Mouse (Mus musculus): ENCODE measurements around the gene Pip4p1. TPM values are rescaled to one million over a fixed set of nuclear protein-coding genes. Genes with fewer than 3 reads are reported as not detected.
"Not testable (repeated sequence)": the region's sequence is repeated elsewhere in the genome, so short reads cannot be mapped to it uniquely, and the experiment has no call there.

The Pip4p1 gene
- polyA plus RNA-seq, 1 experiment from 2014 or later, result 51.8 TPM

DNA sequence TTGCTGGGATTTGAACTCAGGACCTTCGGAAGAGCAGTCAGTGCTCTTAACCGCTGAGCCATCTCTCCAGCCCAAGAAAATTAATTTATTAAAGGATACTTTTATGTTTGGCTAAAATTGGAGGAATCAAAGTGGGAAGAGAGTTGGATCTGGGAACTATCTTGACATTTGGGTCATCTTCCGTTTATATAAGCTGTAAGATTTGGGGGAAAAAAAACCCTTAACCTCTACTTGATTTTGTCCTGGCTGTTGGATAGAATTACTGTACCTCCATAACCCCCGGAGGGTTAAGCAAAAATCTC is 25.9 kb downstream of the Pip4p1 start:
- H3K9ac ChIP-seq, result no peak overlapping the region
- WGBS, result 87% methylated on average over 4 of the region's 4 CpGs
- no peaks in the 10 kb centered on the region for H3K27me3 ChIP-seq (replicated peaks)
- no peaks in the 10 kb centered on the region for H3K36me3 ChIP-seq
- no peak overlapping the region for H3K4me2 ChIP-seq
- no peak overlapping the region for H3K4me3 ChIP-seq (replicated peaks)
- H3K27ac ChIP-seq, result no peak overlapping the region
- H3K4me1 ChIP-seq, result 0 out of 2 replicates have a peak, but pooled peaks cover 2% of the 10 kb centered on the region
- ATAC-seq (ENCODE audit: insufficient read depth, low FRiP score, low read depth), result no peak
- no peaks in the 10 kb centered on the region for H3K9me3 ChIP-seq

DNA sequence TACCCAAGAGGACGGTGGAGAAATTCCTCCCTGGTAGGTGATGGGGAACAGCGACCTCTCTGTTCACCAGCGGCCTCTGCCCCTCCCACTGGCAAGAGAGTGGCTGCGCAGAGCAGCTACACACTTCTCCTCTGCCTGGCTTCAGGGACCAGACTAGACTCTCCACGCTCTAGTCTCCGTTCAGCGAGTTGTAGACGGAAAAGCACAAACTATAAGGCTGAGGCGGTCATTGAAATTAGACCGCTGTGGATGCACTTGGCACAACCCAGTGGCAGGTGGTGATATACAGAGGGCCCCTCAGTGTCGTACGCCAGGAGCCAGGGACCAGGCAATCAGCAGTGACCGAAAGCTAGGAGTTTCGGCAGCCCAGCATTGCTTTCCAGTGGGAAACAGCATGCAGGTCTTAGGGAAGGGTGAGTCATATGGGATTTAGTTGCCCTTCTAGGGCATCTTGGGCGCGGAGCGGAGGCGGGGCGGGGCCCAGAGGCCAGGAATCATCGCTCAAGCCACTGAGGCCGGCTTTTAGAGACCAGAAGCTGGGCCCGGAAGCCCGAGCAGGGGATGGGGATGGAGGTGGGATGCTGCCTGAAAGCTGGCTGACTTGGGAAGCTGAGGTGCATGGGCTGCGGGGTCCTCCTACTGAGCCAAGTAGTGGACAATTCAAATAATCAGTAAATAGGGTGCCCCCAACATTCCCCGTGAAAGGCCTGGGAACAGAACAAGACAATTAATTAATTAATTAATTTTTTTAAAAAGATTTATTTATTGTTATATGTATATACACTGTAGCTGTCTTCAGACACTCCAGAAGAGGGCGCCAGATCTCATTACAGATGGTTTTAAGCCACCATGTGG is 26.5 kb downstream of the Pip4p1 start:
- Histone ChIP-seq H3K4me2 (peak overlapping the region; percentile 76), H3K36me3 (no peaks in the 10 kb centered on the region), H3K4me1 (0 out of 2 replicates have a peak, but pooled peaks cover 2% of the 10 kb centered on the region), H3K9ac (no peak overlapping the region), H3K27me3 (replicated peaks) (no peaks in the 10 kb centered on the region), H3K27ac (0 out of 2 replicates have a peak overlapping the region, but pooled peaks have one; percentile 11), H3K9me3 (no peaks in the 10 kb centered on the region), H3K4me3 (replicated peaks) (peak overlapping the region; percentile 40)
- 6% methylated on average over 26 of the region's 26 CpGs for WGBS
- peak; percentile 87 for ATAC-seq (ENCODE audit: insufficient read depth, low FRiP score, low read depth)

DNA sequence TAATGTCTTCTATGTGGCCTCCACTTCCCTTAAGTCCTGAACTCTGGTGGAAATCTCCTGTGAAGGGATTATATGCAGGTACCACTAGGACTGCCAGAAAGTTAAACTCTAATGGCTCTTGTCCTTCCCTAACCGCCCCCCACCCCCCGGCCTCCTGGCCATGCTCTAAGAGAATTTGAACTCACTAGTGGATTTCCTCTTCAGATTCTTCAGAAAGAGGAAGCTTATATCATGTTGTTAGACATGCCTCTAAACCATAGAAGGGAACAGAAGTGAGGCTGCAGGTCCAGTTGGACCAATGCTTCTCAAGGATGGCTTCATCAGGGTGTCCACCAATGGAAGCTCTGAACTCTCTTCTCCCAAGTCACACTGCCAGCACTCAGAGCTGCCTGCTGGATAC is 32.7 kb downstream of the Pip4p1 start:
- not testable (repeated sequence) for H3K9me3 ChIP-seq; H3K9ac ChIP-seq; H3K4me2 ChIP-seq; H3K27ac ChIP-seq; H3K27me3 ChIP-seq (replicated peaks); H3K4me3 ChIP-seq (replicated peaks); H3K4me1 ChIP-seq; H3K36me3 ChIP-seq; ATAC-seq (ENCODE audit: insufficient read depth, low FRiP score, low read depth)
- 89% methylated on average over 2 of the region's 2 CpGs for WGBS

DNA sequence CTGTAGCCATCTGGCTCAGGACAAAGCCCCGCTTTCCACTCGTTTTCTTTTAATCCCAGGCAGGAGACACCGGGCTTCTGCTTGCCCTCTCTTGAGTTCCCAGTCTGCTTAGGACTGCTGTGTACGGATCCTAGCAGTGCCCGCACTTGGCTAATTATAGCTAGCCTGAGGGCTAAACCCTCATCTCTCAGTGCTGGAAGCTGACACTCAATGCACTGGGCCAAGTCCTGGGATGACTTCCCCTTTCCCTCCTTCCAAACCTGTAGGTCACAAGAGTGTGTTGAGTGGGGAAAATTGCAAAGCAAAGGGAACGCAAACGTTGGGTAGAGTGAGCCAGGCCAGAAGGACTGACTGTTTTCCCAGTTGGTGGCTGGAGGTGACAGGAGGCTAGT is 33.3 kb downstream of the Pip4p1 start, which contains the start of gene Klhl33:
Klhl33 (minus strand) TSS at position 134 of the 392 bp plus-strand sequence.
- peak within 1 kb of the TSS; percentile 79 for H3K4me2 ChIP-seq
- 0 out of 2 replicates have a peak, but pooled peaks cover 3% of the 10 kb centered on the region for H3K27me3 ChIP-seq (replicated peaks)
- ATAC-seq (ENCODE audit: insufficient read depth, low FRiP score, low read depth), result no peak
- H3K4me1 ChIP-seq, result peaks cover 13% of the 10 kb centered on the region; the same call in 1 of the 2 replicates
- H3K36me3 ChIP-seq, result no peaks in the 10 kb centered on the region
- H3K4me3 ChIP-seq (replicated peaks), result peak within 1 kb of the TSS; percentile 37
- 53% methylated on average over 7 of the region's 7 CpGs for WGBS
- no peaks in the 10 kb centered on the region for H3K9me3 ChIP-seq
- no peak within 1 kb of the TSS for H3K27ac ChIP-seq
- peak within 1 kb of the TSS; percentile 31 for H3K9ac ChIP-seq

DNA sequence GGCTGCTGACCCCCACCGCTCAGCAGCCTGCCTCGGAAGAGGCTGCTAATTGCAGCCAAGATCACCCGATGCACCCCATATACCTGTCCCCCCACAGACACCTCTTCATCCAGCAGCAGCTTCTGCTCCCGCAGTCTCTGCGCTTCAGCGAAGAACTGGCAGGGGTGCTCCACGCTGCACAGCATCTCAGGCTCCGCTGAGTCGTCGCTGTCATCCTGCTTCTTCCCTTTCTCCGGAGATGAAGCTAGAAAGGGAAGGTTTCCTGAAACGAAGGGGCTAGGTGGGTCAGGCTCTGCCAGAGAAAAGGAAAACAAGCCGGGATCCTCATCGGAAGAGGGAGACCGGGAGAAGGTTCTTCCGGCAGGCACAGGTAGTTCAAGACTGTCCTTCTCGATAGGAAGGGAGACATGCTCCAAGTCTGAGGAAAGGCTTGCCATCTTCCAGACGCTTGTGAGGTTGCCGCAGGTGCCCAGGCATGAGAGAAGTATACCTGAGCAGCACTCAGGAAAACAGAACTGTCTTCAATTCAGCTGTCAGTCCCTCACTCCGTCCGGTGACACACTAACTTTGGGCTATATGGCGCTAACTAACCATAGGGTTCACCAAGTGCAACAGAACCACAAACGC is 33.8 kb downstream of the Pip4p1 start:
- WGBS, result 20% methylated on average over 23 of the region's 23 CpGs

DNA sequence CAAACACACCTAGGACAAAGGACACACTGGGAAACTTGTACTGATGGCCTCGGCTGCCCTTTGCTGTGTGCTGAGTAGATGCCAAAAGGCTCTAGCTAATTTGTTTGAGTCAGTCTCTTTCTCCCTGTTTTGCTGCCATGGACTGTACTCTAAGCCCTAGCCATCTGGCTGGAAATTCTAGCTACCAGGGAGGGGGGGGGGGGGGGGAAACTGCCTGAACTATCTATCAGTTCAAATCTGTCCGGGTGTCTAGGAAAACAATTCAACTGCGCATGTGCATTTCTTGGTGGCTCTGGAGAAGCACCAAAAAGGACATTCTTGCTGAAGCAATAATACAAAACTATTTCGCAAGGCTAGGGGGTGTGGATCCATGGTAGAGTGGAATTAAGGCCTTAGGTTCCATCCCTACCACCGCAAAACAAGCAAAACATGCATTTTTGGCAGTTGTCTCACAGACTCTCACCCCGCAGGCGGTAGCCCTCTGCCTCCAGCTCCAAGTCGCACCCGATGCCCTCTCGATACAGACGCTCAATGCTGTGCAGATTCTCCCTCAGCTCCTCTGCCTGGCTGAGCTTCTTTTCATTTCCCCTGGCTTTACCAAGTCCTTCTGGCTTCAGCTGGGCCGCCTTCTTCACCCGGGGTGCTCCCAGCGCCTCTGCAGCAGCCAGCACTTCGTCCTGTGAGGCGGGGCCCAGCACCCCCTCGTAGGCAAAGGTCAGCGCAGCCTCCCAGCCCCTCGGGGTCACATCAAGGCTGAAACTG is 34.5 kb downstream of the Pip4p1 start:
- Histone ChIP-seq H3K9me3 (no peaks in the 10 kb centered on the region), H3K36me3 (no peaks in the 10 kb centered on the region), H3K27me3 (replicated peaks) (0 out of 2 replicates have a peak, but pooled peaks cover 3% of the 10 kb centered on the region), H3K4me3 (replicated peaks) (peak overlapping the region; percentile 37), H3K4me1 (peaks cover 13% of the 10 kb centered on the region; the same call in 1 of the 2 replicates), H3K4me2 (peak overlapping the region; percentile 79), H3K9ac (peak overlapping the region; percentile 31), H3K27ac (no peak overlapping the region)
- peak; percentile 14; the same call in 1 of the 2 replicates for ATAC-seq (ENCODE audit: insufficient read depth, low FRiP score, low read depth)
- WGBS, result 12% methylated on average over 19 of the region's 19 CpGs

More for the DNA sequence above, 33.8 kb downstream of the Pip4p1 start:
- Histone ChIP-seq H3K9ac (peak overlapping the region; percentile 31), H3K27me3 (replicated peaks) (0 out of 2 replicates have a peak, but pooled peaks cover 3% of the 10 kb centered on the region), H3K4me2 (peak overlapping the region; percentile 79), H3K36me3 (no peaks in the 10 kb centered on the region), H3K4me1 (peaks cover 13% of the 10 kb centered on the region; the same call in 1 of the 2 replicates), H3K9me3 (no peaks in the 10 kb centered on the region), H3K4me3 (replicated peaks) (peak overlapping the region; percentile 37), H3K27ac (no peak overlapping the region)
- ATAC-seq (ENCODE audit: insufficient read depth, low FRiP score, low read depth), result no peak

DNA sequence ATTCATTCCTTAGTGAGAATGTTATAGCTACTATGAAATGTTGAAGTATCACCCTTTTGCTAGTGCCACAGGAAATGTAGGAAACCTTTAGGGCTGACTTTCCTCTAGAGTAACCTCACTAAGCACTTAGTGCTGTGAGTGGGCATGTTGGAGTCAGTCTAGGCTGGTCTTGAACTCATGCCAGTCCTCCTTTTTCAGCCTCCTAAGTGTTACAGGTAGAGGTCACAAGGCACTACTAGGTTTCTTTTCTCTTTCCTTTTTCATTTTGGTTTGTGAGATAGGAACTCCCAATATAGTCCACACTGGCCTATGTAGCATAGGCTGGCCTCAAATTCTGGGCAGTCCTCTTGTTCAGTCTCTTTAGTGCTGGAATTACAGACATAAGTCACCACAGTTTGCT is 35.2 kb downstream of the Pip4p1 start:
- ATAC-seq (ENCODE audit: insufficient read depth, low FRiP score, low read depth), result no peak
- peaks cover 13% of the 10 kb centered on the region; the same call in 1 of the 2 replicates for H3K4me1 ChIP-seq
- H3K27me3 ChIP-seq (replicated peaks), result 0 out of 2 replicates have a peak, but pooled peaks cover 3% of the 10 kb centered on the region

DNA sequence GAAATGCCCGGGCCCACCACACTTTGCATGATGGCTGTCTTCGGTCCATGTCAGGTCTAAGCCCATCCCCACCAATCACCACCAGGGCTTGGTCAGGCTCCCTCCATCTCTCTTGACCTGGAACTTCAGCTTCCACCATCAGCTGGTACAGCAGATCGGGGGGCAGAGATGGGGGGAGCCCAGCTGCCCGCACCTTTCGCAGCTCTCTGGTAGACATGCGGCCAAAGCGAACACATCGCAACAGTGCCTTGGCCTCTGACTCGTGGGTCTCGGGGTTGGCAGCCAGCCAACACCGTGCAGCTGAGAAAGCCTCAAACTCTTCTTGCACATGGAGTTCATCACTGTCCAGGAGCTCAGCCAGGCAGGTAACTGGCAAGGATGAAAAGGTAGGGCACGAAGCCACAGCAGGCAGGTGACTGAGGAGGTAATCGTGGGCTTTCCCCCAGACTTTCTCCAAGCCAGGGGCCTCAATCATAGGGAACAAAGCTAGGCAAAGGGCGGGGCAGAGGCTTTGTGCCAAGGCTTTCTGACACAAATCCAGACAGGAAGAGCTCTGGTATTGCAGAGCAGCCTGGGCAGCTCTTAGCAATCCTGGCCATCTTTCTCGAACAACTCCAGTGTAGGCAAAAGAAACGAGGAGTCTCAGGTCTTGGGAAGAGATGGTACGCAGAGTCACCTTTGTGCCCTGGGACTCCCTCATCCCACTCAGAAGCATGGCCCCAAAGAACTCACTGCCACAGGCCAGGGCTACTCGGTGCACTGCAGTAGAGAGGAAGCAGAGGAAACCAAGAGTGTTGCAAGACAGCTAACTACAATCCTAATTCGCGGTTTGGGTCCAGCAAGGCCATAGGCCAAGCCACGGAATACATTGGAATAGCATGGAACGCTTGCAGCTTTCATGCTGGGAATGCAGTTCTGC is 37.9 kb downstream of the Pip4p1 start:
- ATAC-seq (ENCODE audit: insufficient read depth, low FRiP score, low read depth), result peak; percentile 14; the same call in 1 of the 2 replicates
- Histone ChIP-seq H3K9me3 (no peaks in the 10 kb centered on the region), H3K4me1 (peaks cover 13% of the 10 kb centered on the region; the same call in 1 of the 2 replicates), H3K36me3 (no peaks in the 10 kb centered on the region), H3K4me3 (replicated peaks) (no peak overlapping the region), H3K4me2 (no peak overlapping the region), H3K27ac (no peak overlapping the region), H3K9ac (no peak overlapping the region), H3K27me3 (replicated peaks) (0 out of 2 replicates have a peak, but pooled peaks cover 3% of the 10 kb centered on the region)
- 78% methylated on average over 22 of the region's 22 CpGs for WGBS

More for the DNA sequence above, 35.2 kb downstream of the Pip4p1 start:
- Histone ChIP-seq H3K9ac (no peak overlapping the region), H3K4me2 (no peak overlapping the region), H3K4me3 (replicated peaks) (no peak overlapping the region), H3K9me3 (no peaks in the 10 kb centered on the region), H3K27ac (no peak overlapping the region), H3K36me3 (no peaks in the 10 kb centered on the region)

DNA sequence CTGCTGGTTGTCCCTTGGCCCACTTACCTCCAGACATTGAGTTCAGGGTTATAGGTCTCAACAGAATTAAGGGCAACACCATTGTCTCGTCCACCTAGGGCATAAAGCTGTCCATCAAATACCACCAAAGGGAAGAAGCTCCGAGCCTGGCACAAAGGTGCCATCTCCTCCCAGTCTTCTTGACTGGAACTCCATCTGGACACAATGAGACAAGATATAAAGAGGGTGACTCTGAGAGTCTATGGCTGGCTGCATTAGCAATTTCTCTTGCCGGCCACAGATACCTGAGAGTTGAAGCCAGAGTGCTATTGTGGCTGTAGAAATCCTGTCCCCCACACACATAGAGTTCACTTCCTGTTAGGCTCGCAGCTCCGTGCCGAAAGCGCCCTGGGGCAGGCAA is 38.6 kb downstream of the Pip4p1 start:
- Histone ChIP-seq H3K36me3 (no peaks in the 10 kb centered on the region), H3K4me1 (peaks cover 13% of the 10 kb centered on the region; the same call in 1 of the 2 replicates), H3K9me3 (no peaks in the 10 kb centered on the region), H3K9ac (no peak overlapping the region), H3K27ac (no peak overlapping the region), H3K4me2 (no peak overlapping the region), H3K27me3 (replicated peaks) (0 out of 2 replicates have a peak, but pooled peaks cover 3% of the 10 kb centered on the region), H3K4me3 (replicated peaks) (no peak overlapping the region)
- 79% methylated on average over 7 of the region's 7 CpGs for WGBS
- no peak for ATAC-seq (ENCODE audit: insufficient read depth, low FRiP score, low read depth)

DNA sequence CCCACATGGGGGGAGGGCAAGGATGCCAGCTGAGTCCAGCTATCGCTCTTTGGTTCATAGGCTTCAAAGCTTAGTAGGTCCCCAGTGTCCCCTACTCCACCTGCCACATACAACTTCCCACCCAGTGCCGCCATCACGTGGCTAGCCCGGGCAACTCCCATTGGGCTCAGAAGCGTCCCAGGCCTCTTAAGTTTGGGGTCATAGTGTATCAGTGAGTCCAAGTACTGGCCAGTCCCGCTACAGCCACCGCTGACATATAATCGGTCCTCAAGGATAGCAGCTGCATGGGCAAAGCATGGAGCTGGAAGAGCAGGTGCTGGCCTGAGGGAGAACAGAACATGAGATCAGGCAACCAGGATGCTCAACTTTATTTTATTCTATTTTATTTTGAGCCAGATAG is 39.0 kb downstream of the Pip4p1 start:
- Histone ChIP-seq H3K4me1 (peaks cover 11% of the 10 kb centered on the region; the same call in 1 of the 2 replicates), H3K27me3 (replicated peaks) (0 out of 2 replicates have a peak, but pooled peaks cover under 1% of the 10 kb centered on the region), H3K4me2 (no peak overlapping the region), H3K9ac (no peak overlapping the region), H3K4me3 (replicated peaks) (no peak overlapping the region), H3K9me3 (no peaks in the 10 kb centered on the region), H3K36me3 (no peaks in the 10 kb centered on the region), H3K27ac (no peak overlapping the region)
- 90% methylated on average over 8 of the region's 8 CpGs for WGBS
- 0 out of 2 replicates have a peak, but pooled peaks have one; percentile 31 for ATAC-seq (ENCODE audit: insufficient read depth, low FRiP score, low read depth)
